Comparison of ENCODE assay signal across 23 mouse cellular contexts in genomic region chr15:31412436-31412835, GRCm38 (mm10). TPM values are rescaled to one million over a fixed set of nuclear protein-coding genes. Genes with fewer than 3 reads are reported as not detected.
DNase-seq lines count a peak whose midpoint lies in the region; ATAC-seq and TF ChIP-seq lines count a peak whose summit lies in the region.
"Had no signal": no experiment of that assay in that cellular context is flagged by ENCODE, and none has a peak within 500 bp of the region (broad histone marks: within the 10 kb centered on the region; RNA-seq: fewer than 3 reads in every experiment).

No protein-coding gene starts in this region.

- intact Hi-C loops in gastrocnemius, adult 2 months (cut with DNase I) = no loop called here

- ATAC-seq in lung, postnatal 0 days = no peak
- ATAC-seq: forebrain, embryonic 13.5 days; forebrain, embryonic 16.5 days; hindbrain, embryonic 16.5 days; intestine, embryonic 15.5 days had no signal

- no peaks in the 10 kb centered on the region for H3K27me3 ChIP-seq in lung, postnatal 0 days (replicated peaks; ENCODE audit: insufficient read depth, low read length)
- H3K27me3 ChIP-seq: CH12.LX; forebrain, embryonic 13.5 days; hindbrain, embryonic 12.5 days; intestine, embryonic 15.5 days had no signal

- 66% methylated on average over 6 of the region's 6 CpGs for WGBS in lung, postnatal 0 days
- WGBS in bone marrow, adult 2 months = 69% methylated on average over 6 of the region's 6 CpGs

- peak overlapping the region; percentile 38; the same call in 1 of the 2 replicates for H3K27ac ChIP-seq in gastrocnemius, adult 2 months
- H3K27ac ChIP-seq in lung, postnatal 0 days (ENCODE audit: low read length) = peak overlapping the region; percentile 66; the same call in 1 of the 2 replicates
- peak overlapping the region; percentile 40; the same call in 1 of the 2 replicates for H3K27ac ChIP-seq in bone marrow, adult 2 months (ENCODE audit: control insufficient read depth, insufficient read depth, low read depth, low read length, poor library complexity)
- H3K27ac ChIP-seq: forebrain, embryonic 10.5 days; forebrain, embryonic 13.5 days; hindbrain, embryonic 12.5 days; intestine, embryonic 15.5 days had no signal

- H3K4me2 ChIP-seq in lung, postnatal 0 days (replicated peaks; ENCODE audit: low read depth, low read length) = no peak overlapping the region
- H3K4me2 ChIP-seq: forebrain, embryonic 13.5 days; heart, embryonic 11.5 days; hindbrain, embryonic 12.5 days; intestine, embryonic 15.5 days had no signal

- H3K4me1 ChIP-seq in lung, postnatal 0 days (ENCODE audit: insufficient read depth, low read depth, low read length) = no peaks in the 10 kb centered on the region
- H3K4me1 ChIP-seq in bone marrow, adult 2 months (ENCODE audit: control insufficient read depth, insufficient read depth, low read length) = peaks cover 4% of the 10 kb centered on the region; the same call in 1 of the 2 replicates
- H3K4me1 ChIP-seq: forebrain, embryonic 13.5 days had no signal

- TF ChIP-seq POLR2A in bone marrow, adult 2 months (IDR thresholded peaks at IDR 0.05; ENCODE audit: borderline replicate concordance, control insufficient read depth, low read depth, low read length) = no peak

- H3K36me3 ChIP-seq in lung, postnatal 0 days (ENCODE audit: insufficient read depth, low read length) = no peaks in the 10 kb centered on the region
- H3K36me3 ChIP-seq: forebrain, embryonic 10.5 days; hindbrain, embryonic 12.5 days; intestine, embryonic 15.5 days had no signal

- no peak for TF ChIP-seq EP300 in lung, postnatal 0 days (IDR thresholded peaks at IDR 0.05)

- H3K4me3 ChIP-seq in gastrocnemius, adult 2 months = no peak overlapping the region
- H3K4me3 ChIP-seq in lung, postnatal 0 days (ENCODE audit: low read depth, low read length) = no peak overlapping the region
- H3K4me3 ChIP-seq in bone marrow, adult 2 months (replicated peaks; ENCODE audit: control insufficient read depth, low read depth, low read length) = no peak overlapping the region
- H3K4me3 ChIP-seq: forebrain, embryonic 10.5 days; forebrain, embryonic 13.5 days; hindbrain, embryonic 12.5 days; intestine, embryonic 15.5 days had no signal

- no peak overlapping the region for H3K9ac ChIP-seq in lung, postnatal 0 days (replicated peaks; ENCODE audit: low read depth)
- H3K9ac ChIP-seq: forebrain, embryonic 13.5 days; hindbrain, embryonic 12.5 days; intestine, embryonic 15.5 days had no signal

- no peaks in the 10 kb centered on the region for H3K9me3 ChIP-seq in lung, postnatal 0 days (ENCODE audit: low read length)
- H3K9me3 ChIP-seq: forebrain, embryonic 10.5 days; forebrain, embryonic 13.5 days; hindbrain, embryonic 12.5 days; intestine, embryonic 15.5 days had no signal

- no peak for DNase-seq in gastrocnemius, adult 2 months
- no peak for DNase-seq in gastrocnemius, postnatal 4 days (ENCODE audit: low spot score in 2 of 2)
- no peak for DNase-seq in lung, postnatal 0 days (ENCODE audit: low spot score)
- no peak for DNase-seq in lung, adult 18-20 months
- DNase-seq in thymus, postnatal 0 days (ENCODE audit: low spot score) = no peak
- DNase-seq: adrenal gland, postnatal 14 days; cerebellum, adult 18-20 months; cerebellum, adult 9-10 months; cerebellum, postnatal 14 days; gastrocnemius, postnatal 14 days had no signal

- no peak for TF ChIP-seq CTCF in gastrocnemius, adult 2 months (IDR thresholded peaks at IDR 0.05)
- TF ChIP-seq CTCF in lung, postnatal 0 days (IDR thresholded peaks at IDR 0.05) = no peak
- no peak for TF ChIP-seq CTCF in bone marrow, adult 2 months (IDR thresholded peaks at IDR 0.05; ENCODE audit: control insufficient read depth, insufficient read depth, low read length)

RNA-seq across cellular contexts. Expression of gene Ropn1l, which starts 41.1 kb away (rescaled TPM):
- total RNA-seq in gastrocnemius, adult 2 months (2021) = not detected
- total RNA-seq in gastrocnemius, postnatal 4 days (2021) = under 1 TPM; 0.39 to 0.57 TPM
- 7.4 and 10.4 TPM in 2 replicates for polyA plus RNA-seq in lung, postnatal 0 days (2015; fragmentation: Nextera tagmentation; extraction: Ambion mirVana)
- polyA plus RNA-seq in bone marrow, adult 2 months (2011; ENCODE audit: insufficient read depth, insufficient read length, low replicate concordance, missing spikeins) = not detected in 2 replicates
- polyA plus RNA-seq in thymus, postnatal 0 days (2015; fragmentation: Nextera tagmentation; extraction: Ambion mirVana) = 1.0 and 1.4 TPM in 2 replicates
- total RNA-seq: gastrocnemius, adult 18-20 months; heart, adult 18-20 months; heart, postnatal 25 days; hematopoietic stem cell, adult 5-6 weeks had no signal

RNA-seq across cellular contexts. Expression of gene Ankrd33b, which starts 44.9 kb away (rescaled TPM):
- total RNA-seq in gastrocnemius, adult 2 months (2021) = 10 to 100 TPM; 11.9 to 31.5 TPM
- 1 to 10 TPM; 4.9 to 5.3 TPM for total RNA-seq in gastrocnemius, postnatal 4 days (2021)
- polyA plus RNA-seq in lung, postnatal 0 days (2015; fragmentation: Nextera tagmentation; extraction: Ambion mirVana) = 18.7 and 19.8 TPM in 2 replicates
- 1.2 and 3.9 TPM in 2 replicates for polyA plus RNA-seq in bone marrow, adult 2 months (2011; ENCODE audit: insufficient read depth, insufficient read length, low replicate concordance, missing spikeins)
- 10.8 and 11.2 TPM in 2 replicates for polyA plus RNA-seq in thymus, postnatal 0 days (2015; fragmentation: Nextera tagmentation; extraction: Ambion mirVana)
